Mouse (Mus musculus) forebrain, embryonic 12.5 days (tissue): ENCODE measurements around the gene Zkscan7. TPM values are rescaled to one million over a fixed set of nuclear protein-coding genes. Genes with fewer than 3 reads are reported as not detected.
A peak's percentile ranks its signal among the peaks of the same experiment; 100 is the strongest.

Experiments
- ATAC-seq: fragments of 200-750 bp; cut with Nextera tagmentation; 2 replicates; pipeline ENCODE4 v1.8.0; 2017; ENCODE audit warnings: moderate TSS enrichment; ENCODE audit not compliant: low FRiP score
- H3K27ac ChIP-seq: fragments of 300-500 bp; sonication (generic); 2 replicates; pipeline ENCODE4 v1.5.1; 2016; ENCODE audit warnings: mild to moderate bottlenecking
- H3K27me3 ChIP-seq: fragments of 300-500 bp; sonication (generic); 2 replicates; pipeline ENCODE4 v1.6.1; 2016; ENCODE audit warnings: mild to moderate bottlenecking
- H3K36me3 ChIP-seq: fragments of 300-500 bp; sonication (generic); replicated peaks from 2 replicates; pipeline ENCODE4 v1.6.1; 2016; ENCODE audit warnings: mild to moderate bottlenecking
- H3K4me1 ChIP-seq: fragments of 300-500 bp; sonication (generic); 2 replicates; pipeline ENCODE4 v1.6.1; 2016
- H3K4me2 ChIP-seq: fragments of 300-500 bp; sonication (generic); 2 replicates; pipeline ENCODE4 v1.6.1; 2016; ENCODE audit warnings: mild to moderate bottlenecking, moderate library complexity
- H3K4me3 ChIP-seq: fragments of 300-500 bp; sonication (generic); replicated peaks from 2 replicates; pipeline ENCODE4 v1.5.1; 2016; ENCODE audit warnings: mild to moderate bottlenecking
- H3K9ac ChIP-seq: fragments of 300-500 bp; sonication (generic); 2 replicates; pipeline ENCODE4 v1.6.1; 2016; ENCODE audit warnings: mild to moderate bottlenecking
- H3K9me3 ChIP-seq: fragments of 300-500 bp; sonication (generic); 2 replicates; pipeline ENCODE4 v1.6.1; 2016
- WGBS: fragments of 180-500 bp; shearing (Covaris S2); methylation state at CpG from one replicate; pipeline ENCODE4 v1.1.7; 2016; 5-methylcytosine and 5-hydroxymethylcytosine counted together
- polyA plus RNA-seq: library from polyadenylated mRNA; unstranded; fragments of >200 nt; fragmentation: Nextera tagmentation; extraction: Ambion mirVana; gene quantifications from 2 replicates; pipeline ENCODE4 v1.2.1, GENCODE M21; 2016

The Zkscan7 gene
- polyA plus RNA-seq, 1 experiment from 2014 or later, result 5.4 TPM

DNA sequence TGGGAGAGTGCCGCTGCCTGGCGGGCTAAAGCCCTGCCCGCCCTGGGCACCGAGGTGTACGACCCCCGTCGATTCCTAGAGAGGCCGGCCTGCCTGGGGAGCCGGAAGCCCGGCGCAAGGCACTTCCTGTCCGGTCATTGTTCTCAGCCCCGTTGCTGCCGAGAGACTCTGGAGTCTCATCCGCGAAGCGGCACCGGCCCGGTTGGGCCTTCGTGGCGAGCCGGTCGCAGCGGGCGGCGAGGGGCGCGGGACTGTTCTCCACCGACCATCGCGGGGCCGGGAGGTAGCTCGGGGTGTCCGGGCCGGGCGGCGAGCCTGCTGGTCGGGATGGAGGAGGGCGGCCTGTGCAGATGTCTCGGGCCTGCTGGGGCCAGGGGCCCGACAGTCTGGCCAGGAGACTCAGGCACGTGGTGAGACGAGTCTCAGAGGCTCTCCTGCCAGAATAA, 37.5 kb downstream of the Zkscan7 start, which contains the start of gene Zfp105:
Gene Zfp105, plus strand, starts transcription at position 137 of the 446 bp plus-strand sequence.
- peak; percentile 98 for ATAC-seq
- WGBS, result under 1% methylated on average over 43 of the region's 43 CpGs
- H3K36me3 ChIP-seq, result peaks cover 33% of the 10 kb centered on the region
- peak within 1 kb of the TSS; percentile 94 for H3K9ac ChIP-seq
- H3K9me3 ChIP-seq, result no peaks in the 10 kb centered on the region
- H3K4me1 ChIP-seq, result peaks cover 5% of the 10 kb centered on the region
- peak within 1 kb of the TSS; percentile 61 for H3K4me2 ChIP-seq
- peak within 1 kb of the TSS; percentile 83 for H3K27ac ChIP-seq
- peak within 1 kb of the TSS; percentile 87 for H3K4me3 ChIP-seq
- H3K27me3 ChIP-seq, result 0 out of 2 replicates have a peak, but pooled peaks cover 3% of the 10 kb centered on the region

DNA sequence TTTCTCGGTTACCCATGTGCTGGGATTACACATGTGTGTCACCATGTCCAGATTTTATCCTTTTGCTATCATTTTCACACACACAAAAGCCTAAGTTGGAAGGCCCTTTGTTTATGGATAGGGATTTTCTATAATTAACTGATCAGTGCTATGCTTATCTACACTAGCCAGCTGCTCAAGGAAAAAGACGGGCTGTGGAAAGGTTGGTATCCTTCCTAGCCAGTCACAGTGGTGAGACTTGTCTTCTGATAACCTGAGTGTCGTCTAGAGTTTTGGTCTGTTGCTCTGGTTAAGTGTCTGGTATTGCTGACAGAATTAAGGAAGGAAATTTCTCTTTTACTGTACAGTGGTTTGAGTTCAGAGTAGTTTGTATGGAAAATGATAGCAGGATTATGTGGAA, 43.4 kb downstream of the Zkscan7 start:
- Histone ChIP-seq H3K9me3 (no peaks in the 10 kb centered on the region), H3K4me3 (no peak overlapping the region), H3K4me1 (peaks cover under 1% of the 10 kb centered on the region), H3K4me2 (no peak overlapping the region), H3K27me3 (no peaks in the 10 kb centered on the region), H3K27ac (no peak overlapping the region), H3K36me3 (peaks cover 84% of the 10 kb centered on the region), H3K9ac (no peak overlapping the region)
- WGBS, result 94% methylated on average over 3 of the region's 3 CpGs
- no peak for ATAC-seq

Other genes with a start within 250 kb of the Zkscan7 start
- not detected in 2 replicates for gene Topaz1, start 138.3 kb upstream of the Zkscan7 start, polyA plus RNA-seq
- 7.4 and 7.7 TPM in 2 replicates for gene Tcaim, start 80.1 kb upstream of the Zkscan7 start, polyA plus RNA-seq
- gene Gm35549, start 41.6 kb upstream of the Zkscan7 start, polyA plus RNA-seq, result 0.34 TPM in 1 of 2 replicates, not detected in the other
- gene Zfp445, start 19.7 kb upstream of the Zkscan7 start, polyA plus RNA-seq, result 121 and 122 TPM in 2 replicates
- gene Zfp105, start 37.4 kb downstream of the Zkscan7 start, polyA plus RNA-seq, result 33.2 and 33.3 TPM in 2 replicates
- 33.1 and 38.3 TPM in 2 replicates for gene 1110059G10Rik, start 65.3 kb downstream of the Zkscan7 start, polyA plus RNA-seq
- 90.5 and 92.2 TPM in 2 replicates for gene Kif15, start 65.4 kb downstream of the Zkscan7 start, polyA plus RNA-seq
- gene Tmem42, start 135.6 kb downstream of the Zkscan7 start, polyA plus RNA-seq, result 16.6 and 17.8 TPM in 2 replicates
- 0.88 and 0.97 TPM in 2 replicates for gene Tgm4, start 149.0 kb downstream of the Zkscan7 start, polyA plus RNA-seq
- 82.2 and 83.4 TPM in 2 replicates for gene Zdhhc3, start 227.5 kb downstream of the Zkscan7 start, polyA plus RNA-seq
- 111 and 116 TPM in 2 replicates for gene Exosc7, start 227.5 kb downstream of the Zkscan7 start, polyA plus RNA-seq